Mouse (Mus musculus) hindbrain, postnatal 0 days (tissue): Measurements from ENCODE around the gene Slit1. TPM values are rescaled to one million over a fixed set of nuclear protein-coding genes. Genes with fewer than 3 reads are reported as not detected.

Source experiments
- ATAC-seq: fragments of 200-750 bp; cut with Nextera tagmentation; 2 replicates; pipeline ENCODE4 v1.8.0; 2017; ENCODE audit warnings: mild to moderate bottlenecking, moderate TSS enrichment, moderate library complexity
- DNase-seq: peaks from one replicate; pipeline ENCODE4 v3.0.0-alpha.2; 2015; ENCODE audit warnings: low spot score
- H3K27ac ChIP-seq: fragments of 300-500 bp; sonication (generic); 2 replicates; pipeline ENCODE4 v1.5.1; 2014; ENCODE audit warnings: mild to moderate bottlenecking
- H3K27me3 ChIP-seq: fragments of 300-500 bp; sonication (generic); 2 replicates; pipeline ENCODE4 v1.6.1; 2014; ENCODE audit warnings: low read length, mixed read lengths; ENCODE audit not compliant: insufficient read depth
- H3K36me3 ChIP-seq: fragments of 300-500 bp; sonication (generic); 2 replicates; pipeline ENCODE4 v1.6.1; 2014; ENCODE audit warnings: low read length, mixed read lengths; ENCODE audit not compliant: insufficient read depth
- H3K4me1 ChIP-seq: fragments of 300-500 bp; sonication (generic); 2 replicates; pipeline ENCODE4 v1.6.1; 2014; ENCODE audit warnings: antibody characterized with exemption, low read length, mixed read lengths; ENCODE audit not compliant: insufficient read depth
- H3K4me2 ChIP-seq: fragments of 300-500 bp; sonication (generic); 2 replicates; pipeline ENCODE4 v1.6.1; 2014; ENCODE audit warnings: low read depth, mild to moderate bottlenecking, low read length, moderate library complexity, mixed read lengths
- H3K4me3 ChIP-seq: fragments of 300-500 bp; sonication (generic); 2 replicates; pipeline ENCODE4 v1.5.1; 2014; ENCODE audit warnings: low read length
- H3K9ac ChIP-seq: fragments of 300-500 bp; sonication (generic); replicated peaks from 2 replicates; pipeline ENCODE4 v1.6.1; 2014; ENCODE audit warnings: mild to moderate bottlenecking, low read length, moderate library complexity, mixed read lengths
- H3K9me3 ChIP-seq: fragments of 300-500 bp; sonication (generic); 2 replicates; pipeline ENCODE4 v1.6.1; 2016; ENCODE audit warnings: low read length, mixed read lengths
- CTCF ChIP-seq: IDR thresholded peaks from 2 replicates; pipeline ENCODE4 v1.5.1; 2016; ENCODE audit warnings: antibody characterized with exemption, control low read depth, low read depth
- WGBS: fragments of 180-500 bp; shearing (Covaris S2); extraction: QIAGEN DNeasy Blood & Tissue Kit; methylation state at CpG from one replicate; pipeline ENCODE4 v1.1.7; 2014; 5-methylcytosine and 5-hydroxymethylcytosine counted together
- polyA plus RNA-seq: library from polyadenylated mRNA; unstranded; fragments of >200 nt; fragmentation: Nextera tagmentation; extraction: Ambion mirVana; gene quantifications from 2 replicates; pipeline ENCODE4 v1.2.1, GENCODE M21; 2015
- total RNA-seq: library from RNA; depleted of rRNA; stranded (reverse); fragments of >200 nt; gene quantifications from 2 replicates; pipeline ENCODE4 v1.2.3, GENCODE M21; 2014

The Slit1 gene
- total and polyA plus RNA-seq, 2 experiments from 2014 or later, result 13.3 to 69.2 TPM

DNA sequence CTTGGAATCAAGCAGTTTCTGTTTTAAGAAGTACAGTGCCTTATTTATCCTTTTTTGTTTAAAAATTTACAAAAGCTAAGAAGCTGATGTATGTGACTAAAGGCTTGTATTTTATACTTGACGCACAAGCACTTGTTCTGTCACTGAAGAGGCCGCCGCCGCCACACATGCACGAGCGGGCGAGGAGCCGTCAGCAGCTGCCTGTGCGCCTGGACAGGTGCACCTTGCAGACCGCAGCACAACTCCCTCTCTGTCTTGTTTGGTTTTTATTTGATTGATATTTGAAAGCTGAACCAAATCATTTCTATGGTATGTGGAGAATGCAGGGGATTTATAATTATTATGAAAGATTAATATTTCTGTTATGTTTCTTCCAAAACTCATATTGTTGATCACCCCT is 156.7 kb downstream of the Slit1 start:
- H3K27me3 ChIP-seq, result no peaks in the 10 kb centered on the region
- ATAC-seq (no peak), DNase-seq (no peak)
- no peak overlapping the region for H3K4me2 ChIP-seq
- H3K9ac ChIP-seq, result no peak overlapping the region
- 88% methylated on average over 10 of the region's 10 CpGs for WGBS
- H3K4me3 ChIP-seq, result no peak overlapping the region
- TF ChIP-seq CTCF, result no peak
- H3K36me3 ChIP-seq, result peaks cover 38% of the 10 kb centered on the region
- H3K4me1 ChIP-seq, result no peaks in the 10 kb centered on the region
- H3K9me3 ChIP-seq, result no peaks in the 10 kb centered on the region
- no peak overlapping the region for H3K27ac ChIP-seq

- Histone ChIP-seq H3K4me1 (no peaks in the 10 kb centered on the region), H3K9me3 (no peaks in the 10 kb centered on the region), H3K4me2 (no peak overlapping the region), H3K4me3 (no peak overlapping the region), H3K36me3 (peaks cover 40% of the 10 kb centered on the region), H3K27me3 (no peaks in the 10 kb centered on the region), H3K27ac (no peak overlapping the region), H3K9ac (no peak overlapping the region)
- TF ChIP-seq CTCF, result no peak
- ATAC-seq, result no peak
- no peak for DNase-seq
- 98% methylated on average over 5 of the region's 5 CpGs for WGBS
Observed at GRCm38 (mm10) chr19:41582918-41583514, 160.4 kb downstream of the Slit1 start.

- 94% methylated on average over 23 of the region's 23 CpGs for WGBS
- no peak for TF ChIP-seq CTCF
- H3K4me3 ChIP-seq, result no peak within 1 kb of the TSS
- no peak within 1 kb of the TSS for H3K27ac ChIP-seq
- no peak within 1 kb of the TSS for H3K4me2 ChIP-seq
- H3K4me1 ChIP-seq, result no peaks in the 10 kb centered on the region
- no peak for ATAC-seq
- H3K36me3 ChIP-seq, result peaks cover 40% of the 10 kb centered on the region
- no peaks in the 10 kb centered on the region for H3K27me3 ChIP-seq
- H3K9me3 ChIP-seq, result no peaks in the 10 kb centered on the region
- H3K9ac ChIP-seq, result no peak within 1 kb of the TSS
- DNase-seq, result no peak
Observed at GRCm38 (mm10) chr19:41581706-41582420, 161.6 kb downstream of the Slit1 start, which contains the start of gene Gm340. Gene Gm340, plus strand, starts transcription at chr19:41582370.

GRCm38 (mm10) chr19:41579311-41579920 is 164.0 kb downstream of the Slit1 start:
- no peak for ATAC-seq

GRCm38 (mm10) chr19:41577576-41577975 is 165.9 kb downstream of the Slit1 start:
- Histone ChIP-seq H3K9me3 (no peaks in the 10 kb centered on the region), H3K27me3 (no peaks in the 10 kb centered on the region), H3K4me3 (no peak overlapping the region), H3K36me3 (peaks cover 11% of the 10 kb centered on the region), H3K4me2 (no peak overlapping the region), H3K27ac (no peak overlapping the region), H3K4me1 (no peaks in the 10 kb centered on the region), H3K9ac (no peak overlapping the region)
- ATAC-seq (no peak), DNase-seq (no peak)
- TF ChIP-seq CTCF, result no peak

More at GRCm38 (mm10) chr19:41579311-41579920, 164.0 kb downstream of the Slit1 start:
- no peak overlapping the region for H3K9ac ChIP-seq
- H3K36me3 ChIP-seq, result peaks cover 29% of the 10 kb centered on the region
- H3K9me3 ChIP-seq, result no peaks in the 10 kb centered on the region
- H3K27ac ChIP-seq, result no peak overlapping the region
- no peak overlapping the region for H3K4me3 ChIP-seq
- no peaks in the 10 kb centered on the region for H3K27me3 ChIP-seq
- 65% methylated on average over 4 of the region's 4 CpGs for WGBS
- no peaks in the 10 kb centered on the region for H3K4me1 ChIP-seq
- DNase-seq, result peak; percentile 45
- peak; percentile 25; the same call in 1 of the 2 replicates for TF ChIP-seq CTCF
- no peak overlapping the region for H3K4me2 ChIP-seq

DNA sequence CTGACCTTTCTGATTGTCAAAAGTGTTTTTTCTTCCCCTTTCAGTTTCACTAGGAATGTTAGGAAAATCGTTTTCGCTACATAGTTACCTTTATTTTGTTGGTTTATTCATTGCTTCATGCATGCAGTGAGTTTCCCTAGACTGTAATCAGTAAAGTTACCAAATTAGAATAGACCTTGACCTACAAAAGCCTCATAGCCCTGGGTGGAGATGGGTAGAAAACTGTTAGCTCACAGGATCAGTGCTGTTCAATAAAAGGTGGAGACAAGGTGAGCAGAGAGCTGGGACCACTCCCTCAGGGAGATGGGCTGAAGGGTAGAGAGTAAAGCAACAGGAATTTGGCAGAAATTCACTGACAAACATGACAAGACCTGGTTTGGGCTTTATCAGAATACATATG is 169.8 kb downstream of the Slit1 start:
- H3K4me3 ChIP-seq, result no peak overlapping the region
- no peak overlapping the region for H3K4me2 ChIP-seq
- no peaks in the 10 kb centered on the region for H3K9me3 ChIP-seq
- WGBS, result 91% methylated on average over 2 of the region's 2 CpGs
- no peak for DNase-seq
- ATAC-seq, result no peak
- TF ChIP-seq CTCF, result no peak
- no peak overlapping the region for H3K27ac ChIP-seq
- H3K9ac ChIP-seq, result no peak overlapping the region
- no peaks in the 10 kb centered on the region for H3K36me3 ChIP-seq
- H3K4me1 ChIP-seq, result no peaks in the 10 kb centered on the region
- no peaks in the 10 kb centered on the region for H3K27me3 ChIP-seq
